Mouse (Mus musculus) testis, adult 2 months (tissue): ENCODE results near the gene Rgs16.

Source experiments
- CTCF ChIP-seq: fragments of 200-500 bp; IDR thresholded peaks from 2 replicates; pipeline ENCODE4 v1.5.1; 2012; ENCODE audit warnings: low read depth, mild to moderate bottlenecking, inconsistent platforms, low read length, moderate library complexity; ENCODE audit not compliant: control insufficient read depth, insufficient read depth, insufficient replicate concordance
- POLR2A ChIP-seq: fragments of 200-500 bp; IDR thresholded peaks from 2 replicates; pipeline ENCODE4 v1.6.1; 2012; ENCODE audit warnings: low read depth, mild to moderate bottlenecking, inconsistent platforms, low read length, moderate library complexity; ENCODE audit not compliant: control insufficient read depth

DNA sequence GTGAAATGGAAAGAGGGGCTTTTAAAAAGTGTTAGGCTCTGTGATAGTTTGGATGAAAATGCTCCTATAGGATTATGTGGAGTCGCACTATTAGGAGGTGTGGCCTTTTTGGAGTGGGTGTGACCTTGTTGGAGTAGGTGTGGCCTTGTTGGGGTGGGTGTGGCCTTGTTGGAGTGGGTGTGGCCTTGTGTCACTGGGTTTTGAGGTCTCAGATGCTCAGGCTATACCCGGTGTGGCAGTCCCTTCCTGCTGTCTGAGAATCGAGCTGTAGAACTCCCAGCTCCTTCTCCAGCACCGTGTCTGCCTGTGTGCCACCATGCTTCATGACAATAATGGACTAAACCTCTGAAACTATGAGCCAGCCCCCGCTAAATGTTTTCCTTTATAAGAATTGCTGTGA lies 31.5 kb upstream of the Rgs16 start:
- no peak for TF ChIP-seq CTCF
- TF ChIP-seq POLR2A: no peak
